Mouse (Mus musculus) brown adipose tissue, adult 24 weeks (tissue): Measurements from ENCODE around the gene Adamtsl3. TPM values are rescaled to one million over a fixed set of nuclear protein-coding genes. Genes with fewer than 3 reads are reported as not detected.

ENCODE experiments used
- H3K27ac ChIP-seq: fragments of 200-500 bp; replicated peaks from 2 replicates; pipeline ENCODE4 v1.5.1; 2012; ENCODE audit warnings: low read depth, mild to moderate bottlenecking, low read length
- H3K4me1 ChIP-seq: fragments of 200-500 bp; 2 replicates; pipeline ENCODE4 v1.6.1; 2012; ENCODE audit warnings: low read length, mixed read lengths; ENCODE audit not compliant: control insufficient read depth, insufficient read depth, insufficient read length
- H3K4me3 ChIP-seq: fragments of 200-500 bp; 2 replicates; pipeline ENCODE4 v1.5.1; 2012; ENCODE audit warnings: low read depth, mild to moderate bottlenecking, low read length, moderate library complexity; ENCODE audit not compliant: insufficient read depth
- polyA plus RNA-seq: library from polyadenylated mRNA; stranded (reverse); fragments of >200 nt; gene quantifications from 2 replicates; pipeline ENCODE4 v1.2.4, GENCODE M21; 2012; ENCODE audit not compliant: missing spikeins, insufficient read depth, insufficient read length

The Adamtsl3 gene
- polyA plus RNA-seq, 1 experiment = 2.1 TPM

DNA sequence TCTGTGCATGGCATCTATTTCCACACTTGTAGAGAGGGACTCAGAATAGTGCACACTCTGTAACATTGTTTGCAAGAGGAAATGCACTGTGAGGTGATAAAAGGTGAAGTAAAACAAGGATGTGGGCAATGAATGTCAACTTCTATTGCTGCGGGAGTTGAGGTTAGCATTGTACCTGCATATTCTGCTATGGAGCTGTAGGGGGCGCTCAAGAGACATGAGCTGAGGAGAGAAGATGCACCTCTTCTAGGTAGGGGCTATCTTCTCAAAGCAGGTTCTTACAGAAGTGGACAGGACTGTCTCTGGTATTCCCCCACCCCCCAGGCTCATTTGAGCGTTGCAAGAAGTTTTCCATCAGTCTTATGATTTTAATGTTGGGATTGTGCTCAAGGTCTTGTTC, 3.7 kb downstream of the Adamtsl3 start:
- Histone ChIP-seq H3K4me1 (peaks cover 8% of the 10 kb centered on the region), H3K27ac (no peak overlapping the region), H3K4me3 (no peak overlapping the region)

DNA sequence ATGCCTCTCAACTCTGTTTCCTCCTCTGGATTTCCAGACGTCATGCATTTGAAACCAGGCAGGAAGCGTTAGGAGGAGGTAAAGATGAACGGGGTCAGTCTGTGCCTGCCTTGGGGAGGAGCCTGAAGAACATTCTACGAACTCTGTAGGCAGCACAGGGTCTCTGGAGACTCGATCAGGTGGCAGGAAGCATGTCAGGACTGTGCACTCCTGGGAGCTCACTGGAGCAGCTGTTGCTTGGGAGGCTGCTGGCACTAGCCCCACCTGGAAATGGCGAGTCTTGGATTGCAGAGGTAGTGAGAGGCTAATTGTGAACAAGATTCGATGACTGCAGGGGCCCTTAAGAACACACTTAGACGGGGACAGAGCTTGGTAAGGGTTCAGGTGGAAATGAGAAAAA, 6.0 kb downstream of the Adamtsl3 start:
- H3K4me3 ChIP-seq = no peak overlapping the region
- H3K4me1 ChIP-seq = peaks cover 8% of the 10 kb centered on the region
- H3K27ac ChIP-seq = no peak overlapping the region

DNA sequence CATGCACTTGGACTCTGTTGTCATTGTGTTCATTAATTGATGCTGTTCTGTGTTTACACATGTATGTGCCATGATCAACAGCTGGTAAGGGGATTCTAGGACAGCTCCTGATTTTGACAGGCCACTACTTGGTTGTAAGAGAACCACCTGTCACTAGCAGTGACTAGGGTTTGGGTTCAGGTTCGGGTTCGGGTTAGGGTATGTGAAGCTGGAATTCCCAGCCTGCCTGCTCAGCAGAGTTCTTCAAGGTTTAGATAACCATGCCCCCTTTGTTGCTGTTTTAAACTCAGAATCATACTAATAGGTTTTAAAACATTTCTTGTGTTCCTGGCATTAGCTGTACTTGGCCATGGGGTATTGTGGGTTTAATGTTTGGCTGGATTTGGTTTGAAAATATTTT, 11.2 kb downstream of the Adamtsl3 start:
- Histone ChIP-seq H3K27ac (no peak overlapping the region), H3K4me1 (peaks cover 4% of the 10 kb centered on the region; the same call in 1 of the 2 replicates), H3K4me3 (no peak overlapping the region)

DNA sequence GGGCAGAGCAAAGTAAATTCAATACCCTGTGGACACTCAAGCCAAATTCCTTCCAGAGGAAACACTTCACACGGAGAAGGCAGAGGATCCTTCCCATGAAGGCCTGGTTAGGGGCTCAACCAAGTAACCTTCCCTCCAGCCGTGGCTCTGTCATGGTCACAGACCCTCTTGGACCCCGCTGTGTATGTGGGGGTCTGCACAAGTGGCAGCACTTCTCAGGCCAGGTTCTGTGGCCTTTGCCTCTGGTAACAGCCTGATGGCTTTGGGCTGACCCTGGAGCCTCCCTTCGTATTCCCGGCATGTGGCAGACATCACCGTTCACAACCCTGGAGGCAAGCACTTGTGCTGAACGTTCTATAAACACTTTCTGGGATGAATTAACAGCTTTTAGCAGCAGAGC, 14.3 kb downstream of the Adamtsl3 start:
- peaks cover 2% of the 10 kb centered on the region; the same call in 1 of the 2 replicates for H3K4me1 ChIP-seq
- H3K27ac ChIP-seq = no peak overlapping the region
- H3K4me3 ChIP-seq = no peak overlapping the region

DNA sequence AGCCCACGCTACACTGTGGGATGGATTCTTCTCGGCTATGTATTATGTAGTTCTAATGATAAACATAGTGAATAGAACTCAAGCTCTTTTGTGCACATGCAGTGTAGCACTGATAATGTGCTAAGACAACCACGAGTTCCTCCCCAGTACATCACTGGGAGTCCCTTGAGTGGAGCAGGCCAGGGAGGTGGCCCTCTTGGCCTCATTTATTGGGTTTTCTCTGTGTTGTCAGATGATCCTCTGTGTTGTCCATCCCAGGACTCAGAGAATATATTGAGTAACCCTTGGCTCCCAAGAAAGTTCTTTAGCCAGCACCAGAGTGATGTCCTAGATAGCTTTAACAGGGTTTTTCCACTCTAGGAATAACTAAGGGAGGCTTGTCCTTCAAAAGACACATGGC, 14.9 kb downstream of the Adamtsl3 start:
- peaks cover 2% of the 10 kb centered on the region; the same call in 1 of the 2 replicates for H3K4me1 ChIP-seq
- H3K4me3 ChIP-seq = no peak overlapping the region
- no peak overlapping the region for H3K27ac ChIP-seq

DNA sequence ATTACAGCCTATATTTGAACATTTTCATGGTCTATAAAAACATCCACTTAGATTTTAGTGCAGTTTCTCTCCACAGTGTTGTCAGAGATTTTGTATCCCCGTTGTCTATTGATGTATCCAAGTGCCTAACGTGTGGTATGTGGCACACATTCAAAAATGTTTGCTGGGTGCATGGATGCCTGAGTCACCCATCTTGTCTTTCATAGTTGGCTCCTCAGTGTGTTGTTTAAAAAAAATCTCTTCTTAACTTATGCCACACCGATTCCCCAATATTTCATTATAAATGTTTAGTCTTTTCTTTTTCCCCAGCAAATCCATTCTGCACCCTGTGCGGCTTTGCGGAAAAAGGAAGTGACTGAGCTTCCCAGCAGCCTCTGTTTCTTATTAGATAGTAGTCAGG, 23.7 kb downstream of the Adamtsl3 start:
- Histone ChIP-seq H3K4me3 (no peak overlapping the region), H3K4me1 (peaks cover 2% of the 10 kb centered on the region; the same call in 1 of the 2 replicates), H3K27ac (no peak overlapping the region)

DNA sequence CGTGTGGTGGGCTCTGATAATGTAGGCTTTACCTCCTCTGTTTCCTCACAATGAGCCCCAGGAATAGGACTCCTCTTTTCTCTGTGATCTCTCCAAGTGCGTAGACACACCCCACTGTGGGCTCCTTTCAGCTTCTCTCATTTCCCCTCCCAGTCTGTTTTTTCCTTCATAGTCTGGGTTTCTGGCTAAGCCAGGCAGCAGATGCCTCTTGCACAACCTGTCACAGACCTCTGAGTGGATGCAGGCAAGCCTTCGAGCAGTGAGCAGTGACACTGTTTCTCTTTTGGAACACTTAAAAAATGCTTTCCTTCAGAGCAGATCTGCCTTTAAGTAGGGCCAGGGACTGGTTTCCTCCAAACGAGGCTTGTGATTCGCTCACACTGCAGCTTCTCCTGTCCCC, 24.2 kb downstream of the Adamtsl3 start:
- Histone ChIP-seq H3K27ac (no peak overlapping the region), H3K4me1 (no peaks in the 10 kb centered on the region), H3K4me3 (no peak overlapping the region)

DNA sequence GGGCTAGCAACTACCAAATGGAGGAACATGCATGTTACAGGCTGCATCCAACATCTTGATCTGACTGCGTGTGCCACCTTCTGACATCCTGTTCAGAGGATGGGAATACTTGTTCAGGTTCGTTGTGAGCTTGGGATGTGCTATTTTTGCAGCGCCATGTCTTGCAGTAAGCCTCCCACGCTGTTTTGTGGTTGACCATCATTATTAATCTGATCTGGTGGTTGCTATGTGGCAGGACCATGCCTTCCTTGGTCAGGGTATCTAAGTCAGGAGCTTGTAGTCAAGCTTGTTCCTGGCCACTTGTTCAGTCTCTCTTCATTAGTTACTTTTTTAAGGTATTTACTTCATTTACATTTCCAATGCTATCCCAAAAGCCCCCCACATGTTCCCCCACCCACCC, 24.7 kb downstream of the Adamtsl3 start:
- no peak overlapping the region for H3K4me3 ChIP-seq
- H3K4me1 ChIP-seq = no peaks in the 10 kb centered on the region
- H3K27ac ChIP-seq = no peak overlapping the region

DNA sequence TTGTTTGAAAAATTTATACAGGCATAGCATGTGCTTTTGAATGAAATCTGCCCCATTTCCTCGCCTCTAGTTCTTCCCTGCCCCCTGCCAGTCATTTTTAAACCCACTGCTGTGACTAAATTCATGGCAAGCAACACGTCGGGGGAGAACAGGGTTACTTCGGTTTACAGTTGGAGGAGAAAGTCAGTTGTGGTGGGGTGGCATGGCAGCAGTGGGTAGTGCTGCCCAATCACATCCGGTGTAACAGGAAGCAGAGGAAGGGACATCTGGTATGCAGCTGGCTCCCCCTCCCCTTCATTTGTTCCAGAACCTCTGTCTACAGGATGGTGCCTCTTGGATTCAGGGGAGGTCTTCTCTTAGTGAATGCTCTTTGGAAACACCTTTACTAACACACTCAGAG, 25.6 kb downstream of the Adamtsl3 start:
- H3K4me3 ChIP-seq = no peak overlapping the region
- H3K4me1 ChIP-seq = no peaks in the 10 kb centered on the region; the same call in 1 of the 2 replicates
- no peak overlapping the region for H3K27ac ChIP-seq

DNA sequence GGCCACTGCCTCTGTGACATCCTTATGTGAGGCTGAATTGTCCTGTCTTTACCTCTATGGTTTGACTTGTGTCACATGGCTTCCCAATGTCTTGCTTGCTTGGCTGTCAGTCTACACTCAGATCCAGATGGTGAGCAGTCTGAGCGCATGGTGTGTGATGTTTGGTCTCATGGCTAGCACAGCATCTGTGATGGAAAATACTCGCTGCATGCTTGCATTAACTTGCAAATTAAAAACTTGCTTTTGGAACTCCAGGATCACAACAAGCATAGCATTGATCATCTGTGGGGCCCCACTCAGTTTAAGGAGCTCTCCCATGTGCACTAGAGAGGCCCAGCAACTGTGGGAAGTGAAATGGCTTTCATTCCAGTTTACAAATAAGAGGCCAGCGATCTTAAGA, 29.1 kb downstream of the Adamtsl3 start:
- no peak overlapping the region for H3K4me3 ChIP-seq
- H3K27ac ChIP-seq = no peak overlapping the region
- H3K4me1 ChIP-seq = no peaks in the 10 kb centered on the region; the same call in 1 of the 2 replicates

DNA sequence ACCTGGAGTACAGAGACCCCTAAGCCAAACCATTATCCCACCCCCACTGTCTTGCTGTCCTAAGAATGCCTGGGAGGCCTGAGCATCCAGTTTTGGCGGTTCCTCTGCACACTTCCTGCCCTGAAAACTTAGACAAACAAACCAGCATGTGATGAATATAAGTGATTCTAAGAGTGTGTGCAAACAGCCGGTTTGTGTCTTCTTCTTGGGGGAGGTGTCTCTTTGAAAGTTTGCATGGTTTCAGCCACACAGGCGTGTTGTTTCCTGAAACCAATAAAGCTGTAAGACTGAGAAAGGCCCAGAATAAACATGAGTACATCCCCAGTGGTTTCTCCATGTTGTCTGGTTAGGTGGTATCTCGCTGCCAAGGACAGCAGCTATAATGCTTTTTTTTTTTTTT, 30.6 kb downstream of the Adamtsl3 start:
- no peak overlapping the region for H3K27ac ChIP-seq
- H3K4me1 ChIP-seq = no peaks in the 10 kb centered on the region; the same call in 1 of the 2 replicates
- no peak overlapping the region for H3K4me3 ChIP-seq

DNA sequence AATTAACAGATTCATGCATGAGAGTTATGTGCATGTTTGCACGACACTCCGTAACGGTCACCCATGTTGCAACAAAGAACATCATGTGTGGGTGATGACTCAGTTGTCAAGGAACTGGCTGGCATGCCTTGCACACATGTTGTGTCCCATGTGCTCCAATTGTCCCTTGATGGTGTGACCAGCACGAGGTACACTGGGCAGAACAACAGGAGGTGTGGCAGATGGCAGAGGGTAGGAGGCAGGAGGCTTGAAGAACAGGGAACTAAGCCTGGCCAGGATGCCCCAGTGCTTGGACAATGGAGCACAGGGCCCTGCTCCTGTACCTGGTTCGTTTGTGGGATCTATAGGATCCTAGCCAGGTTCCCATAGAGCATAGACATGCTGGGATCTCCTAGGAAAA, 31.0 kb downstream of the Adamtsl3 start:
- Histone ChIP-seq H3K4me1 (no peaks in the 10 kb centered on the region; the same call in 1 of the 2 replicates), H3K4me3 (no peak overlapping the region), H3K27ac (no peak overlapping the region)

DNA sequence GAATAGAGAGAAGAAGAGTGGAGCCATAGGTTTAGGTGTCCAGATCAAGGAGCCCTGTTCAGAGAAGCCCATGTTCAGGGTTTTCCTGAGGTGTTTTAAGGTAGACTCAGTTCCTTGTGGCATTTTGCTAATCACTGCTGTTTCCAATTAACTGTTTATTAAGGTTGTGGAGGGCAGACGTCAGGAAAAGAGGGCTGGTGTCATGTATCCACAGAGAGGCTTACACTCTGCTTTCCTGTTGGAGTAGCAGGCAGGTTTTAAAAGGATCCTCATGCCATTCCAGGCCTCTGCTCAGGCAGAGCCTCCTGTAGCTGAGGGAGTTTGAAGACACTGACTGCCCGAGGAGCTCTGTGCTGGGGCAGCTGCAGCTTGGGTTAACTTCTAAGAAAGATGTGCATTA, 32.6 kb downstream of the Adamtsl3 start:
- Histone ChIP-seq H3K4me3 (no peak overlapping the region), H3K4me1 (peaks cover 3% of the 10 kb centered on the region; the same call in 1 of the 2 replicates), H3K27ac (no peak overlapping the region)

DNA sequence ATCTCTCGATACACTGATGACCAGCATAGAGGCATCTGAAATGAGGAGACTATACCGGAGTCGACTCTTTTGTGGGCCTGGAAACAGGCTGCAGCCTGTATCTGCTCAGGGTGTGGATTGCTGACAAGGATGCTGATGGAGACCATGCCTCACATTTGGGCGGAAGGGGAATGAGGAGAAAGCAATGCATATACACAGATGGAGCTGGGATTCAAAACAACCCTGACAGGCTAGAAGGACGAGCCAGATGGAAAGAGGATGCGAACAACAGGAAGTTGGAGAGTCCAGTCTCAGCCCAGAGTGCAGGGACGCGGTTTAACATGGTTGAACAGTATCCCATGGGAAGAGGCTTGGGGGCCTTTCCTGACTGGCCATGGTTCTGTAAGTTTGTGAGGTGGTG, 34.6 kb downstream of the Adamtsl3 start:
- H3K27ac ChIP-seq = no peak overlapping the region
- no peak overlapping the region for H3K4me3 ChIP-seq
- H3K4me1 ChIP-seq = peaks cover 3% of the 10 kb centered on the region; the same call in 1 of the 2 replicates

DNA sequence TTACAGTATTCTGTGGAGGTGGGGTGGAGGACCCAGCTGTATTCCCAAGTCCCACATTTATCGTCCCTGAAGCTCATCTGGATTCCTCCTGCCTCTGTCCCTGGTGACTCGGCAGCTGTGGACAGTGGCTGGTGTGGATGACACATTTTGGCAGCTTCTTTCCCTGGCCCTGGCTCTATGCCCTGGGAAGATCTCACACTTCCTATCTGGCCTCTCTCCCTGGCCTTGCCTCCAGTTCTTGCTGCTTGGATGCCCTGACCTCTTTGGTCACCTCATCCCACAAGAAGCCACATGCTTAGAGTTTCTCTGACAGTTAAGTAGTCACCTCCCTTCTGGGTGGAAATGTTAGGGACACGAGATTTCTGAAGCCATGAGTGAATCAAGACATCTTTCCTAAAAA, 35.9 kb downstream of the Adamtsl3 start:
- Histone ChIP-seq H3K4me1 (peaks cover 3% of the 10 kb centered on the region; the same call in 1 of the 2 replicates), H3K4me3 (no peak overlapping the region), H3K27ac (no peak overlapping the region)

DNA sequence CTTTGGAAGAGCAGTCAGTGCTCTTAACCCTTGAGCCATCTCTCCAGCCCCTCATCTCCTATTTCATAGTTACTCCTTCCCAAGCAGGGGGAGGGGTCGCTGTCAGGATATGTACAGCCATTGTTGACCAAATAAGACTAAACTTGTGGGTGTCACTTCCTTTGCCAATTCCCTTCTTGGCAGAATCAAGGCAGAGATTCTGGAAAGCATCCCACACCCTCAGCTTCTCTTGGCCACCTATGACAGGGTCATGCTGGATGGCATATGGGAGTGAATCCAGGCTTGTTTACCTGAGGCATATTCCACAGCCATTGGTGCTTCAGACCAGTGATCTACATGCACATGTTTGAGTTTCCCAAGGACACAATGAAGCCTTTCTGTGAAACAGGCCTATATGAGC, 42.8 kb downstream of the Adamtsl3 start:
- peaks cover 12% of the 10 kb centered on the region; the same call in 1 of the 2 replicates for H3K4me1 ChIP-seq
- no peak overlapping the region for H3K27ac ChIP-seq
- no peak overlapping the region for H3K4me3 ChIP-seq

DNA sequence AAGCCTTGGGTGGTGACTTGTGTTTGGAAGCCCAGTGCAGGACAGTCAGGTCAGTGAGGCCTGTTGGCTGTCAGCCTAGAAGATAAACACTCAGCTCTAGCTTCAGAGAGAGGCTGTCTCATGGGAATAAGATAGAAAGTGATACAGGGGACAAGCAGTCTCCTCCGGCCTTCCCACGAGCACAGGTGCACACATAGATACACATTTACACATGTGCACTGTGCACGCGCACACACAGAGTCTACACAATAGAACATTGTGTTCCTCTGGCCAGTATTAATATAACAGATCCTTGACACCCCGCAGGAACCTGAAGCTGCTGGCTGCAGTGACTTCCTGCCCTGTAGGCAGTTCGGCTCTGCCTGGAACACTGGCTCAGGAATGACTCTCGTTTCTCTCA, 44.3 kb downstream of the Adamtsl3 start:
- Histone ChIP-seq H3K4me3 (no peak overlapping the region), H3K27ac (no peak overlapping the region), H3K4me1 (peaks cover 12% of the 10 kb centered on the region; the same call in 1 of the 2 replicates)
